Mouse (Mus musculus): ENCODE data around the gene Gga3.

The Gga3 gene

GRCm38 (mm10) chr11:115612059-115612409 lies 8.2 kb upstream of the Gga3 start:
- no peak for DNase-seq (ENCODE audit: low read depth)

DNA sequence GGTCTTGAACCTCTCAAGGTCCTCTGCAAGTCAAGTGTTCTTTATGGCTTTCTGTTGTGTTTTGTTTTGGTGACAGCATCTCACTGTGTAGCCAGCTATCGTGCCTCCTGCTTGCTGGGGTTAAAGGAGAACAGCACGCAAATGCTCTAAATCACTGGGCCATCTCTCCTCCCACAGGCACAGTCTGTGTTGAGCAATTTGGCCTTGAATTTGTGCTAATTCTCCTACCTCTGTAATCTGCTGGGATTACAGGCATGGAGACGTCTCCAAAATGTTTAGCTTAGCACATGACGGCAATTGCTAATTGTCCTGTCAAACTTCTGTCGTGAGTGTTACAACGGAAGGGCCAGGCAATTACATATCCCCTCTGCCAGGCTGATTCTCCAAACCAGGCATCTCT lies 7.3 kb upstream of the Gga3 start:
- no peak for DNase-seq (ENCODE audit: low read depth)

- DNase-seq (ENCODE audit: low read depth): no peak
Observed at GRCm38 (mm10) chr11:115609576-115609975, 5.7 kb upstream of the Gga3 start.

GRCm38 (mm10) chr11:115608421-115609399 lies 4.9 kb upstream of the Gga3 start:
- DNase-seq (ENCODE audit: low read depth): no peak

DNA sequence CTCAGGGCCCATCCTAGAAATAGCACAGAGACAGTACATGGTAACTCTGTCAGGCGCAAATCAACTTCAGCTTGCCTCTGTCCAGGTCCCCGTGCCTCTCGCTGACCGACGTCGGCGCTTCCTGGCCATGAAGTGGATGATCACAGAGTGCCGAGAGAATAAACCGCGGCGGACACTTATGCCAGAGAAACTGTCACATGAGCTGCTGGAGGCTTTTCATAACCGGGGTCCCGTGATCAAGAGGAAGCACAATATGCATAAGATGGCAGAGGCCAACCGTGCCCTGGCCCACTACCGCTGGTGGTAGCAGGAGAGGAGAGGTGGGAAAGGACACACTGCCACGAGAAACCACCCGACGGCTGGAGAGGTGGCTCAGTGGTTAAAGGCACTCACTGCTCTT lies 2.9 kb upstream of the Gga3 start:
- no peak for DNase-seq (ENCODE audit: low read depth)

GRCm38 (mm10) chr11:115604304-115604696 lies 449 bp upstream of the Gga3 start:
- peak; percentile 49 for DNase-seq (ENCODE audit: low read depth)

DNA sequence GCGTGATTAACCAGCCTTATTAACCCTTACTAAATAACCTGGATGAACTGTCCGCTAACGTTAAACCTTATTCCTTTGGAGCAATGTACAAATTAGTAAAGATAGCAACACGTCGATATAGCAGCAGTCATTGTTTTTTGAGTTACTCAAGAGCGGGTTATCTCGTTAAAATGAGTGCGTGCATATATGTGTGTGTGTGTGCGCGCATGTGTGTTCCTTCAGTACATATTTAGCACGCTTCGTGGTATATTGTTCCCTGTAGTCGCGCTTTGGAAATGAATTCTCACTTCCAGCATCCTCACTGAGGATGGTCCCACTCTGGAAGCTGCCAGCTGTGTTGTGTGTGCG lies 749 bp downstream of the Gga3 start:
- DNase-seq (ENCODE audit: low read depth): no peak

- DNase-seq (ENCODE audit: low read depth): no peak
Observed at GRCm38 (mm10) chr11:115601174-115601573, 2.7 kb downstream of the Gga3 start.

GRCm38 (mm10) chr11:115600743-115601142 lies 3.1 kb downstream of the Gga3 start:
- DNase-seq (ENCODE audit: low read depth): no peak

GRCm38 (mm10) chr11:115599722-115600121 lies 4.1 kb downstream of the Gga3 start:
- DNase-seq (ENCODE audit: low read depth): no peak

- DNase-seq (ENCODE audit: low read depth): no peak
Observed at GRCm38 (mm10) chr11:115598309-115598708, 5.5 kb downstream of the Gga3 start.

- no peak for DNase-seq (ENCODE audit: low read depth)
Observed at GRCm38 (mm10) chr11:115595209-115595608, 8.6 kb downstream of the Gga3 start.

- DNase-seq (ENCODE audit: low read depth): no peak
Observed at GRCm38 (mm10) chr11:115590526-115591075, 13.2 kb downstream of the Gga3 start.

DNA sequence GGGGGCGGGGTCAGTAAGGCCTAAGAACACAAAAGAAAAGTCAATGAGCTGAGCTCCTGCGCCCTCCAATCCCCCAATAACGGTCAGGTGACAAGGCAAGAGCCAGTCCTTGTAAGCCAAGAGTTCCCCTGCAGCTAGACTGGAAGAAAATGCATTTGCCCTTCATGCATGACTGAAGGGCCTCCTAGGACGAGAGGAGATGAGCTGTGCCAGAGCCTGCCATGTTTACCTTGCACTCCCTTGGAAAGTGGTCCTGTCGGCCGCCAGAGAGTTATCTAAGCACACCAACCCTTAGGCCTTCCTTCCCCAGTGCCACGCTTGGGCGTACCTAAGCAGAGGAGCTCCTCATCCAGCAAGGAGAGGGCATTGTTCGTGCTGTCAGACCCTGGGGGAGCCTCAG lies 15.9 kb downstream of the Gga3 start:
- DNase-seq (ENCODE audit: low read depth): no peak

- DNase-seq (ENCODE audit: low read depth): no peak
Observed at GRCm38 (mm10) chr11:115586403-115586802, 17.4 kb downstream of the Gga3 start.

- no peak for DNase-seq (ENCODE audit: low read depth)
Observed at GRCm38 (mm10) chr11:115585573-115586100, 18.2 kb downstream of the Gga3 start.

GRCm38 (mm10) chr11:115584376-115585073 lies 19.3 kb downstream of the Gga3 start:
- DNase-seq (ENCODE audit: low read depth): no peak

DNA sequence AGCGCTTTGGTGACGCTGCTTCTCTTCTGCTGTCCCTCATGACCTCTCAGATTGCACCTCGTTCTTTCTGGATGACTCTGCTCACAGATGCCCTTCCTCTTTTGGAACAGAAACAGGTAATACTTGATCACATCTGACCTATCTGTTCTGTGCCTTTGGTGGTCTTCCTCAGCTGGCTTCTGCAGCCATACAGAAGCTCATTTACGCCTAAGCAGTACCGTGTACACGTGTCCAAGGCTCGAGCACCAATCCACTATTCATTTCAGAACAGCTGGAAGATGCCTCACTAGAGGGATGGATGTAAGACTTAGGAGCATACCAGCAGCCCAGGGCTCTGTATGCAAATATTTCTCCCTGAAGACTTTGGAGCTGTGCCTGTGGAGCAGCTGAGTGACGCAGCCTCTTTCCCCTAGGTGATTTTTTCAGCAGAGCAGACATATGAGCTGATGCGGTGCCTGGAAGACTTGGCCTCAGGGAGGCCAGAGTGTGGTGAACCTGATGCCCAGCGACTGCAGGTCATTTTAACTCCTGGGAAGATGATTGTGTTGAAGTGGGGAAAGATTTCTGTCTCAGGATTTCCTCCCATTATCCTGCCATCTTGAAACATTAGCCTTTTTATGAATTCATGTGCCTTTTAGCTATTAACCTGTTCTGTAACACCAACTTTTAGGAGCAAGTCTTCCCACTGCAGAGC lies 20.8 kb downstream of the Gga3 start:
- no peak for DNase-seq (ENCODE audit: low read depth)

DNA sequence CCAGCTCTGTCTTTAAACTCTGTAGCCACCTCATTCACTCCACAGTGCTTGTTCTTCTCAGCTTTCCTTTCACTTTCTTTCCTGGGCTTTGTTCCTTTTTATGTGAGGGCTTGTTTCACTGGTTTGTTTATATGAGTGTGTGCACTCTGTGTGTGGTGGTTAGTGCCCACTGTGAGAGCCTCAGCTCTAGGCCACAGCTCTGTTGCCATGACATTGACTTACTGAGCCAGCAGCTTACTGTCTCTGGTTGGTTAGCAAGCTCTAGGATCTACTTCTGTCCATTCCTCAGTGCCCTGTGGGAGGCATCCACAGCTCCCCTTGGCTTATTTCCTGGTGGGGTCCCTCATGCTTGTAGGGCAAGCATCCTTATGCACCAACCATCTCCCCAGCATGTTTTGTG lies 24.8 kb downstream of the Gga3 start:
- no peak for DNase-seq (ENCODE audit: low read depth)

DNA sequence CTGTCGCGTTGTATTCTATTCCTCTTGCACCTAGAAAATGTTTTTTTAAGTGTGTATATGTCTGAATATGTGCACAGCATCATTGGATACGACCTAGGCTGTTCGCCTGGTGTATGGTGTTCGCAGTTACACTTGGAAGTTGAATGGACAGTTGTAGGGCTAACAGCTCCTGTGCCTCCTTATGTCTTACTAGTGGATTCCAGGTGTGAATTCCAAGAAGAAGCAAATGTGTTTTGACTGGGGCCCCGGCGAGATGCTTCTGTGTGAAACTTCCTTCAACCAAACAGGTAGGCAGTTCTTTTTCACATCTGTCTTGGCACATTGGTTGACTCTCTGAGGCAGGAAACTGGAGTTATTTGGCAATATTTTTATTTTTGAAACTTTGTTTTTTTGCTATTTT lies 38.9 kb downstream of the Gga3 start:
- peak; percentile 27 for DNase-seq (ENCODE audit: low read depth)

DNA sequence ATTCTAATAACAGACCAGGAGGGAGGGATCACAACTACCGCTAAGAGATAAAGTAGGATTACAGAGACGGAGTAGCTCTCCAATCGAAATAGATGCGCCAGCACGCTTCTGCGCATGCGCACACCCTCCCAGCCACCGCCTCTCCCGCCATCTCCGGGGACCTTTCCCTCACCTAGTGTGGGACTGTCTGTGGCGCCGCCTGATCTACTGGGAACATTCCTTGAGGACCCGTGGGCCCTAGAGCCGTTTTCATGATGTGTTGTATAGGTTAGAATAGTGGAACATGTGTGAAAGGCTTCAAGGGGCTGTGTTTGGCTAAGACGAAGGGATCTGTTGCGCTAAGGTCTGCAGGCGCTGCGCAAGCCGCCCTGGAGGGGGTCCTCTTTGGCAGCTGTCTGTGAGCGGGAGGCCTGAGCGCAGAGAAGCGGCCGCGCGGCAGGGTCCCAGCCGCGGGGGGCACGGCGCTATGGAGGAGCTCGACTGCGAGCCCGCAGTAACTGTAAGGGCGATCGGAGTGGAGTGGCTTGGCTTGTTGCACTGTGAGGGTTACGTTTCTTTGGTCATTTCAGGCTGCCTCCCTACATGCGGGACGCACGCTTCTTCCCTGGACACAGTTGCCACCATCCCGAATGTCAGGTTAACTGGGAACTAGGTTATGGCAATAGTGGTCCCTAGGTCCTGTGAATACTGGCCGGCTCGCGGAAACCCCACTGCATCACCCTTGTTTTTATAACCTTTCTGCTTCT lies 39.6 kb downstream of the Gga3 start, which contains the start of gene Nup85:
Gene Nup85 (plus strand): TSS at position 371 of the 746 bp plus-strand sequence.
- peak; percentile 98 for DNase-seq (ENCODE audit: low read depth)

Data from induced T-regulatory cell, adult 2 months (primary cell).